Mouse (Mus musculus) adrenal gland, postnatal 4 days (tissue): Measurements from ENCODE around the gene Habp2. TPM values are rescaled to one million over a fixed set of nuclear protein-coding genes. Genes with fewer than 3 reads are reported as not detected.

Experiments used
- DNase-seq, 2 experiments: peaks; one replicate each; pipeline ENCODE4 v3.0.0; 2021 to 2022; ENCODE audit warnings: low spot score in 2 of 2, mixed read lengths in 2 of 2
- long read RNA-seq, 2 experiments: library from polyadenylated mRNA; stranded (forward); transcript quantifications; one replicate each; pipeline ENCODE4 v2.0.0; 2021
- total RNA-seq, 2 experiments: library from RNA; stranded (reverse); gene quantifications; 2 replicates each; pipeline ENCODE4 v1.2.3; 2021

Gene Habp2
- total RNA-seq: 1 to 10 TPM; 5.4 to 9.1 TPM
- long read RNA-seq, experiment 1, partial matches to known transcripts: 8 of 8 reads
- long read RNA-seq, experiment 1, other reads (novel, unspliced or antisense): 0 of 8 reads
- long read RNA-seq, experiment 2, partial matches to known transcripts: 1 of 1 reads
- long read RNA-seq, experiment 2, other reads (novel, unspliced or antisense): 0 of 1 reads

DNA sequence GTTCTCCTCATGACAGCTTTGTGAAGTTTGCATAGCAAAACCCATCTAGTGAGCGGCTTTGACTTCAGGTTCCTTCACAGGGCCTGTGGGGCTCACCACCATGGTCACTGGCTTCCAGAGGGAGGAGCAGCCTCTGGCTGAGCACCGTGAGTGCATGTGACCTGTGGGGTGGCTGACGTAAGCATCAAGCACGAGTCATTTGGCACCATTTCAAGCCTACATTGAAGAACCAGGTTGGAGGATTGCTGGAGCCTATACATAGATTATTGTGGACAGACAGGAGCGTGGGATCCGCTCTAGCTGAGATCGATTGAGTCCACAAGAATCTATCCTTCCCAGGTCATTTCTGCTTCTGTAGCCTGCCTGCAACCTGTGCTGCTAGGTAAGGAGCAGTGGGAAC, at the start of gene Habp2:
TSS of gene Habp2 (plus strand) at position 272 of the 400 bp plus-strand sequence.
- no peak for DNase-seq

DNA sequence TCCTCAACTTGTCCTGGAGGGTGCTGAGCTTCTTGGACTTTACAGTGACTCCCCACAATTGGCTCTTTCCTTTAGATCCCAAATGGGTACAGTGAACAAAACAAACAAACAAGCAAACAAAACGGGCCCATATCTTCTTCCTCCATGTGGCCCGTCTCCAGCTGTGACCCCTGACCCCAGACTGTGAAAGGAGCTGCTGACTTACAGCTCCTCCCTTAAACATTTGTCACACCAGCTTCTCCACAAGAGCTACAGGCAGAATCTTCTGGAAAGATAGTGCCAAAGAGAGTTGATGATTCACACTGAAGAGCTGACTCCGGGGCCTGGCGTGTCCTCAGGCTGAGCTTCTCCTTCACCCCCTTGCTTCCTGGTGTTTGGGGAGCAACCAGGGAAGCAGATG, 48.4 kb upstream of the Habp2 start:
- no peak for DNase-seq

DNA sequence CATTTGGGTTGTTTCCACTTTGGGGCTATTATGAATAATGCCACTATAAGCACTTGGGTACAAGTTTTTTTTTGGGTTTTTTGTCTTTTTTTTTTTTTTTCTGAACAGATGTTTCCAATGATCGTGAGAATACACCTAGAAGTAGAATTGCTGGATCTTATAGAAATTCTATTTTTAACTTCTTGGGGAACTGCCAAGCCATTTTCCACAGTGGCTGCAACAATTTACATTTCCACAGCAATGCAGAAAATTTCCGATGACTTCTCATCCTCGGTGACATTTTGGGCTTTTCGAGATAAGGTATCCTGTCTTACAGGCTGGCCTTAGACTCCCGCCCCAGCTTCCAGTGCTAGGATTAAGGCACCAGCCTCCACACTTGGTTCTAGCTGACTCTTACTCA, 41.7 kb upstream of the Habp2 start:
- DNase-seq: no peak

DNA sequence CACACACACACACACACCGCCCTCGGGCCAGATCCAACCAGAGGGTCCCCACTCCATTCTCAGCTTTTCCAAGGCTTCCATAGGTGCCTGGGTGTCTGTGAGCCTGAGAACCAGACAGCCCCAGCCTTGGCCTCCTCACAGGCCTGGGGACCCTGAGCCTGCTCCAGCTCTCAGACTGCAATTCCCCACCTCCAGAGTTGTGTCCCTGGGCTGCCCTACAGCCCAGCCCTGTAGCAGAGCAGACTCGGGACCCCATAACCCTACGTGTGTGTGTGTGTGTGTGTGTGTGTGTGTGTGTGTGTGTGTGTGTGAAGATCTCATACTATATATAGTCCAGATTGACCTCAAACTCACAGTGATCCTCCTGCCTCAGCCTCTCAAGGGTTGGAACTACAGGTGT, 34.1 kb upstream of the Habp2 start:
- no peak for DNase-seq

DNA sequence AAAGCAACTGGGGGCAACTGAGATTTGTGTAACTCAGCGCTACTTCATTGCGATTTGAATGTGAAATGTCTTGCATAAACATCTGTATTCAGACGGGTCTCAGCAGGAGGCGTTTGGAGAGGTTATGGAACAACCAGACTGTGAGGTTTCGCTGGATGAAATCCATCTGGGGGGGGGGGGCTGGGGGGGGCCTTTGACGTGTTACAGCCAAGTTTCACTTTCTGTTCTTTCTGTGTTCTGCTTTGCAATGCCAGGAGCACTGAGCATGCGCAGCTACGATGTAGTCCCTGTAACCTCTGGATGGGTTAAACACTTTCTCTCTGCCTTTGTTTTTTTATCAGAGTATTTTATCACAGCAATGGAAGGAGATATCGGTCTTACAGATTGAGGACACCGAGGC, 33.7 kb upstream of the Habp2 start:
- DNase-seq: no peak

DNA sequence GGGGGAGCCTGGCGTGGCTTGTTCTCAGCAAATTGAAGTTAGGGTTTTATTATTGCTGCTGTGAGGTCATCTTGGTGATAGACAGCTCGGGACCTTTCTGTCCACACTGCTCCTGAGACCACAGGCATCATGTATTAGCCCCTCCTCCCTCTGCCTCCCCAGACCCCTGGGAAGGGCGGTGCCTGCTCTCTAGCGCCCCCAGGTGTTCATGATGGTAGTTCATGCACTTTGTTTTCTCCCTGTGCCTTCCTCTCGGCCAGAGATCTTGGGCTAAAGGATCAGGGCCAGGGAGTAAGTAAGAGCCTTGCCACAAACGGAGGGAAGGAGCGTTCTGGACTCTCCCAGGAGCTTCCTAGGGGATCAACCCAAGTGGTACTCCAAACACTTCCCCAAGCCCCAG, 32.2 kb upstream of the Habp2 start:
- DNase-seq: no peak

DNA sequence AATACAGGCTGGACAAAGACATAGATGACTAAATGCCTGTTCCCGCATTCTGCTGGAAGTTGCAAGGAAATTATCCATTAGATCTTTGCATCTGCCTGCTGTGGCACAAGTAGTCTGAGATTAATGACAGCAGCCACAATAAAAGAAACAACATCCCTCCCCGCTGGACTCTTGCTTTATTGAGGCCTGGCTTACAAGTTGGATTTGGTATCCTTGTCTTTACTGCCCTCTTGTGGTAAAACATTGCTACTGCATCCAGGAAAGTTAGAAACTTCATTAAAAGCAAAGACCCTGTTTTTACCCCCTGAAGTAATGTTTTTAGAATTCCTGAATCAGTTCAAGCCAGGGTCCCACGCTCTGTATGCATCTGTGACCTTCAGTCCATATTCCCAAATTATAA, 31.4 kb upstream of the Habp2 start:
- no peak for DNase-seq

DNA sequence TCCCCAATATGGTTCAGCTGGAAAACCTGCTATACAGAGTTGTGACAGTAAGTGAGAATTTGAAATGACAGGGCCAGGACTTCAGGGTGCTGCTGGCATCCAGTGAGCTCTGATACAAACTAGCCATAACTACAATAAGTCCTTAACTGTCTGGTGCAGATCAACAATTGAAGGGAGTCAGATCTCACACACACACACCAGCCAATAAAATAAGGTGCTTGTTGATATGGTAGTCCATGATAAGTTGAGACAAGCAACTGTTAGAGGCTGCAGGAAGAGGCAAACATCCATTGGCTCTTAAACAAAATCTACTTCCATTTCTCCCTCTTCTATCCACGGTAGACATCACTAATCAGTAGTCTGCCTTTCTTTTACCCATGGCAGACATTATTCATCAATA, 30.7 kb upstream of the Habp2 start:
- no peak for DNase-seq

DNA sequence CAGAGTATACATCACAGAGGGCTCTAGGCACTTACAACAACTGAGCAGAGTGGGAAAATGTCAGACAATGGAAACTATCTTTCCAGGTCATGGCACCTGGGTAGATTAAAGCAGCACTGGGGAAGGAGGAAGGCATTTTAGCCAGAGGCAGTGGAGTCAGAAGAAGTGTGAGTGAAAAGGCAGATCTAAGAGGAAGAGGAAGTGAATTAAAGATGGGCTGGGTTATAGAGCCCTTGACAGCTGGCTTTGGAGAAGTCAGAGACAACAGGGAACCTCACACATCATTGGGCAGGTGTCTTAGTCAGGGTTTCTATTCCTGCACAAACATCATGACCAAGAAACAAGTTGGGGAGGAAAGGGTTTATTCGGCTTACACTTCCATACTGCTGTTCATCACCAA, 30.2 kb upstream of the Habp2 start:
- DNase-seq: no peak

DNA sequence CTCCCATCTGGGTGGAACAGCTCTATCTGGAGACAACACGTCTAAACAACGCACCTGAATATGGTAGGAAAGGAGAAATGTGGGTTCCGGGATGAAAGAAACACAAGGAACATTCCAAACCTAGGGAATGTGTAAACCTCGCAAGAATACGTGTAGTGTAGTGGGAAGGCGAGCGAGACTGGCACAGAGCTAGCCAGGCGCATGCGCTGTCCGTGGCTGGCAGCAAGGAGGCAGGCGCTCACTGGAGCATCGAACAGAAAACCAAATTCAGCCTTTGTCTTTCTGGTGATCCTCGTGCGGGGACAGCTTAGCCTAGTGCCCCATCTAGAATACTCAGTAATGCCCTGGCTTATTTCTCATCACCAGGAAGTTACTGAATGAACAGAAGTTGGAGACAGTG, 23.2 kb upstream of the Habp2 start:
- DNase-seq: no peak

DNA sequence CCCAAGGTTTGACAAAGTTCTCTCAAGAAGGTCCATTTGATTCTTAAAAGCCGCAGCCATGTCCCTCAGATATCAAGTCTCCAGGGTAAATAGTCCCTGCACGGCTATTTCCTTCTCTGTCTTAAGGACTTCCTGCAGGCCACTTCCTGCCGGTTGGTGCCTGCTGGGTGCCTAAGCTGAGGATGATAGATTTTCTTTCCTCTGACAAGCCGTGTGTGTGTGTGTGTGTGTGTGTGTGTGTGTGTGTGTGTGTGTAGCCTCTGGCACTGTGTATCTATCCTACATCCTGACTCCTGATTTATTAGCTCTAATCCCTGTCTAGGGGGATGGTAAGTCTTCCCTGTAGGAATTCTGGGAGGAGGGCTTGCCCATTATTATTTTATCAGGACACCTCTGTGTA, 22.8 kb upstream of the Habp2 start:
- no peak for DNase-seq

DNA sequence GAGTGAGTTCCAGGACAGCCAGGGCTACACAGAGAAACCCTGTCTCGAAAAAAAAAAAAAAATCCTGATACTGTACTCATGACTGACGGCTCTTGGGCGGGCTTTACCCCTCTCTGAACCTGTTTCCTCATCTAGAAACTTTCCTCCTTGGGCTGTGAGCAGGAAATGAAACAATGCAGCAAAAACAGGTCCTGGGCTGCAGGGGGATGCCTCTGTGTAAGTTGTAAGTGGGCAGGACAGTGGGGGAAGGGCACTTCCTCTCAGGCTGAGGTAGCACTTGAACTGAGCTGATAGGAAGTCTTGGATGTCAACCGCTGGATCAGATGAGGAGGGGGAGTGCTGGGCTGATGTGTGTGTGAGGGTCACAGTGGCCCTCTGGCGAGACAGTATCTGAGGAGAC, 21.8 kb upstream of the Habp2 start:
- DNase-seq: no peak

DNA sequence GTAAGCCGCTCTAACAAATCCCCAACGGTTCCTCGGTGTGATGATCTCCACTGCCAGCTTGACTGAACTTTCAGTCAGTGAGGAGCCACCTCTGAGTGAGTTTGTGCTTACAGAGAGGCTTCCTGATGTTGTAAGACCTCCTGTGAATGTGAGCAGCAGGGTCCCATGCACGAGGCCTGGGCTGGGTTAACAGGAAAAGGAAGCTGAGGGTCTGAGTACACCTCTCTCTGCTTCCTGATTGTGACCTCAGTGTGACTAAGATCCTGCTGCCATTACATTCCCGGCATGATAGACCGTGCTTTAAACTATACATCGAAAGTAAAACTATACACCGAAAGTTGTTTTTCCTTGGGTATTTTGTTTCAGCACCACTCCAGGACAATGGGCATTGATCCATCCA, 14.9 kb upstream of the Habp2 start:
- no peak for DNase-seq

DNA sequence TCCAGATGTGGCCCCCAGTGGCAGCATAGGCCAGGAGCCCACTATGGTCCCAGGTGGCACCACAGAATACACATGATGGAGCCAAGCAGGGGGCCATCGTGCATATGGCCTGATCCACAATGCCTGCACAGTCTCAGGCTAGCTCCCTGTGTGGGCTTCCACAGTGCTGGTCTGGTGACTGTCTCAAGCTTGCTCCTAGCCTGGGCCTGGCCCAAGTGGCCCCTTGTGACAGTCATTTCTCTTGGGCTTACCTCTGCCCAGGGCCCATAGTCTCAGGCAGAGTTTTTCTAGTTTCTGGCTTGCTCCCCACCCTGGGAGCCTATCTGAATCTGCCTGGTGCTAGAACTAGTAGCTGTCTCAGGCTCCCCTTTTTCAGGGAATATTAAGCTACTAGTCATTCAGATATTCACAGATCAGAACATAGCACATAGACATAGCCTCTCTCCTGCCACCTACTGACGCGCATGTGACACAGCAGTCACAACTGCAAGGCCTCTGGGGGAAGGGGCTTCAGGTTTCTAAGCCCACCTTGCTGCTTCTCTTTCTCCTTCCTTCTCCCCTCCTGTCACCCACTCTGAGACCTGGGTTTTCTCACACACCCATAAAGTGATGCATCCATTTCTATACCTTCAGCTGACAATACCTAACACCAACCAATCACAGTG, 9.7 kb upstream of the Habp2 start:
- no peak for DNase-seq

DNA sequence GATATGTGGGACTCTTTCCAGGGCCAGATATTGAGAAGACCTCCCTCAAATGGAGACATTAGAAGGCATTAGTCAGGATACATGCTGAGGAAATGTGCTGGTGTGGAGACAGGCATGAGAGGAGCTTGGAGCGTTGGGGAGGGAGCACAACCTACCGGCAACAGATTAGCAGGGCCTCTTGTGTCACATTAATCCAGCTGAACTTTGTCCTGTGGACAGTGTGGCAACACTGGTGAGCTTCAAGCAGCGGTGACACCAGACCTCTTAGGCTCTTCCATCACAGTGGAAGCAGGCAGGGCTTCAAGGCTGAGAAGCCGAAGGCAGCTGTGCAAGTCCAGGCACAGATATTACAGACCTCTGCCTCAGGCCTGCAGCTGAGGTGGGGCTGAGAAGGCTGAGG, 9.0 kb upstream of the Habp2 start:
- no peak for DNase-seq

DNA sequence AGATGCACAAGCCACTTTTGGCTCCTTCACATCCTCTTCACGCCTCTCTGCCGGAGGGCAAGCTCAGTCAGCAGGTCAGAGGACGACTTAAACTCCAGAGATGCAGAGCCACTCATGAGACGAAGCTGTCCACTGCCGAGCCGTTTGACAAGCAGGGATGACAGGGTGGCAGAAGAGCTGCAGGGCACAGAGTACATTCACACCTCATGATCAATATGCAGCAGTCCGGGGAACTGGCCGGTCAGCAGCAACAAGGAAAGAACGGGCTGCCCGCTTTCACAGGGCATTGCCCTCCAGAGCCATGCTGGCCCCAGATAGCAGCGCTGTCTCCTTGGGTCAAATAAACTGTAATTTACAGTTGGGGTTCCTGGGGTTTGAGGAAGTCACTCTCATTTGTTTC, 8.6 kb upstream of the Habp2 start:
- no peak for DNase-seq

DNA sequence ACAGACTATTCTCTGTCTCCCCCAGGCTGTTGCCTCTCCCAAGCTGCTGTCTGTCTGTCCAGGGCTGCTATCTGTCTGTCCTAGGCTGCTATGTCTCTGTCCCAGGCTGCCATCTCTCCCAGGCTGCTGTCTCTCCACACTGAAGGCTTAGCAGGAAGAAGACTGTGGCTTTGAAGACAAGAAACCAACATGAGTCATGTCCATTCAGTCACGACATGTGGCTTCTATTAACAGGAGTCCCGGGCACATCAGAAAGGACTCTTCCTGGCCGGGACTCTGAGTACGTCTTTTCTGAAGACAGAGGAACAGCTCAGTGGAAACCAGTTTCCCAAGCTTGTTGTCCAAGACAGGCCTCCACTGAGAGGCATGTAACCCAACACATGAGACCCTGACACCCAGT, 1.7 kb upstream of the Habp2 start:
- no peak for DNase-seq

DNA sequence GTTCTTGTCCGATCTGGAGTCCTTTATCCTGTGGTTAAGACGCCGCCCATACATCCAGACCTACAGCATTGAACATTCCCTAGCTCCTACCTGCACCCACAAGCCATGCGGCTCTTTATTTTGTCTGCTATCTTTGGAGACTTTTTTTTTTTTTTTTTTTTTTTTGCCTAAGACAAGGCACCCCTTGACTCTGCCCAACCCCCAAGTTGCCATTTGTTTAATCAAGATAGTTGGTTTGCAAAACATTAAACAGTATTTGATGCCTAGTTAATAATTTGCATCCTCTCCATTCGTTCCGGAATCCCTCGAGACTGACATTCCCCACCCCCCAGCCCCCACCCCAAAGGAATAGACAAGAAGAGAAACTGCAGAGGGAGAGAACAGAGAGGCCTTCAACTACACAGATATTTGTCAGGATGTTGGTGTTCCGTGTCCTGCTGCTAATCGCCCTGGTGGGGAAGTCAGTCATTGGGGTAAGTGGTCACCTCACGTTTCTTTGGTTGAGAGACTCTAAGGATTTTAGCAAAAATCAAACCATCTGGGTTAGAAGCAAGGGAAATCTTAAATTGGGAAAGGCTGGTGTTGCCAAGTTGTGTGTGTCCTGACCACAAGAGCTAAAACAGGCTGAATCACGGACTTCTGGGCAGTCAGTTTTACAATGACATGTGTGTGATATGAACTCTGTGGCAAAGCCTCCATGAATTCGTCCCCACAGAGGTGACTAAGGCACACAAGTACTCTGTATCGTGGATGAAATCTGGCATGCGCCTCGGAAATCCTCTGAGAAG, 837 bp downstream of the Habp2 start:
- DNase-seq: no peak

DNA sequence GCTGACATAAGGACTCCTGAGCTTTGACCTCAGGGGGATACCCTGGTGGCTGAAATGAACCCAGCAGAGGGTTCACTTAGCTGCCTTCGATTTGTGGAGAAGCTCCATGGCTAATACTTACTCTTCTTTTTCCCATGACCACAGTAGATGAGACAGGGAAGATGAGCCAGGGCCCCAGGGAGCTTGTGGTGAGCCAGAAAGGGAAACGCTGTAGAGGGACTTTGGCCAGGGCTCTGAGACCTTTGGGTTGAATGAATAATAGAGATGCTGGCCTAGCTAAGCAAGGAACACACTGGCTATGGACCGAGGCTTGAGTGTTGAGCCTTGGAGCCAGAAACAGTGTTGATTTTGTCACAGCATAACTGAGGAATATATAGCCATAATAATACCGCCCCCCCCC, 1.5 kb downstream of the Habp2 start:
- DNase-seq: no peak

DNA sequence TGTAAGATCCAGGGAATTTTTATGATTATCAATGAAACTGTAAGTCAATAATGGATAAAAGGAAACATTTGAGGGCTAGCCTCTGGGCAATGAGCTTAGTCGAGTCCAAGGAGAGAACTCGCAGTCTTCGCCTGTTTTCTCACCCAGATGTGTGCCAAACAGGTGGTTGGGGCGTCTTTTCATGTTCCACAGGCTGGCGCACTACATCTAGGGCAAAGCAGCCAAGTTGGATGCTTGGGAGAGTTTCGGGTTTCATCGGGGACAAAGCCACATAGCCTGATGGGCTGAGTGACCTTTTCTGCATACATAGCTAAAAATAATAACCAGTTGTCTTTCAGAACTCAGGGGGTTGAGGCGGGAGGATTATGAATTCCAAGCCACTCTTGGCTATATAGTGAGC, 2.7 kb downstream of the Habp2 start:
- DNase-seq: no peak

DNA sequence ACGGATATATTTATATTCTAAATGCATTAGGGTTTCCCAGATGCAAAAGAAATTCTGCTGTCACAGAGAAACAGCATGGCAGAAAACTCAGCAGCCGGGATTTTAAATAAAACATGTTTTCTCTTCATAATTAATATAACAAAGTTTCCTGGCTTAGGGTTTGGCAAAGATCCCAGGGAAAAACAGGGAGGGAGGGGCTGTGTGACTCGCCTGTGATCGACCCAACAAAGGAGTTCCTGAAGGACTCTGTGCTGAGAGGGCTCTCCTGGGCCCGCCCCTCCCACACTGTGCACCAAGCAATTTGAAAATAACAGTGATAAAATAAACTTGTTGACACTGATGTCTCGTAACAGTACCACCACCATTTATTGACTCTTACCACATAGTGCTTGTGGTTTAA, 5.0 kb downstream of the Habp2 start:
- no peak for DNase-seq

DNA sequence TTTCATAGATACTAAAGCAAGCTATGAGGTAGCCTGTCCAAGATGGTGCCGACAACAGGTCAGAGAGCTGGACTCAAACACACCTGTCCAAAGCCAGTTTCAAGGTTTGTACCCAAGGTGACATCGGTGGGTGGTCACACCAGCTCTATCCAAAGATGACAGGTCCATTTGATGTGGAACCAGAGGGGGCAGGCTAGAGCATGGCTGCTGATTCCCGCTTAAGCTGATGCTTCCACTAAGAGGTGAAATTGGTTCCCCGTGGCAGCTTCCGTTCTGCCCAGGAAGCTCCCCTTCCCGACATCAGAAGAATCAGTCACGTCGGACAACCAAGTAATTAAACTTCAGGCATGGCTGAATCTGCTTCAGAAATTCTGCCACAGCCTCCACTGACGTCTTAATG, 5.4 kb downstream of the Habp2 start:
- no peak for DNase-seq
